Mouse (Mus musculus): ENCODE measurements around the gene Btbd9. TPM values are rescaled to one million over a fixed set of nuclear protein-coding genes. Genes with fewer than 3 reads are reported as not detected.

Gene Btbd9
- total and polyA plus RNA-seq, 3 experiments = 24.7 to 33.8 TPM; not detected in 1

GRCm38 (mm10) chr17:30228439-30229215 lies 347.7 kb downstream of the Btbd9 start:
- Histone ChIP-seq H3K9ac (ENCODE audit: control insufficient read depth, low read depth, low read length, poor library complexity, severe bottlenecking) (no peak overlapping the region), H3K27ac (ENCODE audit: control insufficient read depth, low read depth, low read length) (no peak overlapping the region), H3K4me1 (ENCODE audit: control insufficient read depth in 1 of 2, insufficient read depth in 2 of 2, low read length in 2 of 2) (no peaks in the 10 kb centered on the region), H3K4me3 (ENCODE audit: control insufficient read depth in 1 of 2, insufficient read depth in 1 of 2, low read depth in 2 of 2, low read length in 2 of 2) (no peak overlapping the region), H3K27me3 (ENCODE audit: control insufficient read depth in 1 of 2, insufficient read depth in 2 of 2, low read length in 2 of 2) (no peaks in the 10 kb centered on the region), H3K36me3 (ENCODE audit: control insufficient read depth in 1 of 2, insufficient read depth in 2 of 2, low read length in 2 of 2) (no peaks in the 10 kb centered on the region), H3K9me3 (replicated peaks; ENCODE audit: insufficient read depth, low read length) (no peaks in the 10 kb centered on the region), H3K79me2 (ENCODE audit: control insufficient read depth, insufficient read depth, low read length, poor library complexity) (no peaks in the 10 kb centered on the region)
- TF ChIP-seq RAD21 (IDR thresholded peaks at IDR 0.05; ENCODE audit: low read depth, low read length) = no peak
- TF ChIP-seq JUND (IDR thresholded peaks at IDR 0.05; ENCODE audit: low read depth, low read length) = no peak
- no peak for DNase-seq (ENCODE audit: low read depth, low spot score)

GRCm38 (mm10) chr17:30225030-30225740 lies 351.1 kb downstream of the Btbd9 start:
- no peak for TF ChIP-seq SMC3 (IDR thresholded peaks at IDR 0.05; ENCODE audit: low read depth, low read length)
- no peak for TF ChIP-seq ETS1 (IDR thresholded peaks at IDR 0.05; ENCODE audit: low read depth, low read length)
- no peak for TF ChIP-seq RCOR1 (IDR thresholded peaks at IDR 0.05; ENCODE audit: low read depth, low read length)
- TF ChIP-seq CTCF (IDR thresholded peaks at IDR 0.05 in 2 of 3, conservative IDR thresholded peaks at IDR 0.05 in 1 of 3; ENCODE audit: control insufficient read depth in 1 of 3, insufficient read depth in 1 of 3, low read depth in 2 of 3, low read length in 3 of 3, poor library complexity in 1 of 3, severe bottlenecking in 1 of 3) = no peak
- no peak for TF ChIP-seq EP300 (IDR thresholded peaks at IDR 0.05; ENCODE audit: low read depth in 1 of 2, low read length in 2 of 2)
- no peak for TF ChIP-seq E2F4 (IDR thresholded peaks at IDR 0.05; ENCODE audit: borderline replicate concordance, low read depth, low read length)
- TF ChIP-seq TAL1 (IDR thresholded peaks at IDR 0.05; ENCODE audit: low read length) = no peak
- TF ChIP-seq MAZ (IDR thresholded peaks at IDR 0.05; ENCODE audit: low read depth, low read length) = no peak
- no peak for TF ChIP-seq POLR2A (IDR thresholded peaks at IDR 0.05; ENCODE audit: control insufficient read depth in 1 of 2, insufficient read depth in 1 of 2, low read depth in 1 of 2, low read length in 2 of 2, poor library complexity in 1 of 2)
- no peak for TF ChIP-seq POLR2AphosphoS2 (IDR thresholded peaks at IDR 0.05; ENCODE audit: low read length)
- no peak for TF ChIP-seq MXI1 (IDR thresholded peaks at IDR 0.05; ENCODE audit: low read depth, low read length)
- TF ChIP-seq HCFC1 (IDR thresholded peaks at IDR 0.05; ENCODE audit: low read depth, low read length) = no peak
- no peak for TF ChIP-seq BHLHE40 (IDR thresholded peaks at IDR 0.05; ENCODE audit: borderline replicate concordance, low read depth, low read length)
- TF ChIP-seq USF2 (IDR thresholded peaks at IDR 0.05; ENCODE audit: borderline replicate concordance in 1 of 2, insufficient read depth in 1 of 2, low read depth in 1 of 2, low read length in 2 of 2) = no peak
- Histone ChIP-seq H3K27ac (ENCODE audit: control insufficient read depth, low read depth, low read length) (no peak overlapping the region), H3K9ac (ENCODE audit: control insufficient read depth, low read depth, low read length, poor library complexity, severe bottlenecking) (no peak overlapping the region), H3K4me3 (ENCODE audit: control insufficient read depth in 1 of 2, insufficient read depth in 1 of 2, low read depth in 2 of 2, low read length in 2 of 2) (no peak overlapping the region), H3K79me2 (ENCODE audit: control insufficient read depth, insufficient read depth, low read length, poor library complexity) (no peaks in the 10 kb centered on the region), H3K9me3 (replicated peaks; ENCODE audit: insufficient read depth, low read length) (no peaks in the 10 kb centered on the region), H3K36me3 (ENCODE audit: control insufficient read depth in 1 of 2, insufficient read depth in 2 of 2, low read length in 2 of 2) (no peaks in the 10 kb centered on the region), H3K4me1 (ENCODE audit: control insufficient read depth in 1 of 2, insufficient read depth in 2 of 2, low read length in 2 of 2) (no peaks in the 10 kb centered on the region), H3K27me3 (ENCODE audit: control insufficient read depth in 1 of 2, insufficient read depth in 2 of 2, low read length in 2 of 2) (no peaks in the 10 kb centered on the region)
- no peak for DNase-seq (ENCODE audit: low read depth, low spot score)

Data from MEL (cell line).